Mouse (Mus musculus): ENCODE results near the gene Gli2.

DNA sequence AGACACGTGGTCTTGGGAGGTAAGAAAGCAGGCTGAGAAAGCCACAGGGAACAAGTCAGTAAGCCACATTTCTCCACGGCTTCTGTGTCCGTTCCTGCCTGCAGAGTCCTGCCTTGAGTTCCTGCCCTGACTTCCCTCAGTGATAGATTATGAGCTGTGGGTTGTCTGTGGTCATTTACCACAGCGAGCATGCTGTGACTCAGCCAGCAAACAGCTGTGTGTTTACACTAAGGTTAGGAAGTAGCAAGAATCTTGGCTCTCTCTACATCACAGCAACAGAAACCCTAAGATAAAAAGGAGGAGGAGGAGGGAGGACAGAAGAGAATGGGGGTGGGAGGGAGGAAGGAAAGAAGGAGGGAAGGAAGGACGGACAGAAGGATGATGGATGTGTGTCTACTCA lies 59.6 kb downstream of the Gli2 start:
- TF ChIP-seq EP300 (IDR thresholded peaks at IDR 0.05; ENCODE audit: low read depth in 1 of 2, low read length in 2 of 2) (no peak), ZMIZ1 (IDR thresholded peaks at IDR 0.05; ENCODE audit: low read depth, low read length) (no peak), CTCF (IDR thresholded peaks at IDR 0.05 in 2 of 3, conservative IDR thresholded peaks at IDR 0.05 in 1 of 3; ENCODE audit: control insufficient read depth in 1 of 3, insufficient read depth in 1 of 3, low read depth in 2 of 3, low read length in 3 of 3, poor library complexity in 1 of 3, severe bottlenecking in 1 of 3) (no peak), TAL1 (IDR thresholded peaks at IDR 0.05; ENCODE audit: low read length) (no peak), SIN3A (IDR thresholded peaks at IDR 0.05; ENCODE audit: low read length) (no peak)

Measured in MEL (cell line).